Mouse (Mus musculus) thymus, postnatal 14 days (tissue): ENCODE data around the gene Lpar5.
A peak's percentile ranks its signal among the peaks of the same experiment; 100 is the strongest.

ENCODE experiments used
- DNase-seq: peaks from one replicate; pipeline ENCODE4 v3.0.0; 2021

The Lpar5 gene

DNA sequence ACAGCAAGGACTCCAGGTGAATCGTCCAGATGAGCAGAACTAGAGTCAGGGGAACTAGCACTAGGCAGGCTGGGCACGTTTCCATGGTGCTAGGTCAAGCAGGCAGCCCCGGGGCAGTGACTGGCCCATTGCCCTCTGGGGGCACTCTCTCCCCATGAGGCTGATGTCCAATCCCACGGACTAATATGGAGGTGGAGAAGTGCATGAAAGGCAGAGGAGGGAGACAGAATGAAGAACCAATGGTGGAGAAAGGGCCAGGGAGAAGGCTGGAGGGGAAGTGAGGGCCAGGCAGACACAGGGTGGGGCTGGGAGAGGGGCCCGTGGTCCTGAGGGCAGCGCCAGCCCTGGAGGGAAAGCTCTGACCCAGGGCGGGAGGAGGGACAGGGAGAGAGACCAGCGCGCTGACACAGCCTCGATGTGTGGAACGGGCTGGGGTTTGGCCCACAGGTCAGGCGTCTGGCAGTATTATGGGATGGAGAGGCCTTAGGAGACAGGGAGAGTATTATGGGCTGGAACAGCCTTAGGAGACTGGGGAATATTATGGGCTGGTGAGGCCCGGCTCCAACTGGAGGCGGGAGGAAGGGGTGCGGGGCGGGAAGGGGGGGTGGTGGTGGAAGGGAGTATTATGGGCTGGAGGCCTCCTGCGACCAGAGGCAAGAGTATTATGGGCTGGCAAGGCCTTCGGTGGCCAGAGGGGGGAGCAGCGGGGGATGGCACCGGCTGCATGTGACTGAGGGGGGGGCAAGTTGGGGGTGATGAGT is 21.0 kb downstream of the Lpar5 start:
- peak; percentile 65 for DNase-seq

DNA sequence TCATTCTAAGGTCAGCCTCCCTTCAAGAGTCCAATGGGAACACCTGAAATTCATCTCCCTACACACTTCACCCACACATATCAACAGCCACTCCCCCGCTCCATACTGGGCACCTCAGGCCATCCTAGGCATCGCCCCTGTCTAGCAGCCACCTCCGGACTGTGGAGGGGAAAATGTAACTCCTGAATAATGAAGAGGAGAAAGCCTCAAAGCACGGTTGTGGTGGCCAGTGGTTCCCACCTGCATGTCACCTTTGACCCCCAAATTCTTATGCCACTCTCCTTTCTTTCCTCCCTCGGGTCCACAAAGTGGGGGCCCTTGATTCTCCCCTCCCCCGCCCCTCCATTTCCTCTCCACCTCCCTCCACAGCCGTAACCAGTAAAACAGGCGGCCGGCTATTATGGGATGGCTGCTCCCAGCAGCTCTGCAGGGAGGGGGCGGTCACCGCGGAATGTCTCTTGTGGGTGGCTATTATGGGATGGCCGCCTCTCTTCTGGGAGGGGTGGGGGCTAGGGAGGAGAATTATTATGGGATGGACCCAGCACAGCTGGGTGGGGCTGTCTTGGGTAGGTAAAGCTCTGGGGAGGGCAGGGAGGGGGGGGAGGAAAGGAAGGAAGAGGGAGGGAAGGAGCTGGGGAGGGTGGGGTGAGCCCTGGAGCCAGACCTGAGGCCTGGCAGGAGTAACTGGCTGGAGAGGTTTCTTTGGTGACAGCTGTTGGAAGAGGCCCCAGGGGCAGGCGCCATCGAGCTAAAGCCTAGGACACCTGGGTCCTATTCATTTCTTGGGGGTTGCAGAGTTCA is 22.0 kb downstream of the Lpar5 start:
- peak; percentile 86 for DNase-seq

DNA sequence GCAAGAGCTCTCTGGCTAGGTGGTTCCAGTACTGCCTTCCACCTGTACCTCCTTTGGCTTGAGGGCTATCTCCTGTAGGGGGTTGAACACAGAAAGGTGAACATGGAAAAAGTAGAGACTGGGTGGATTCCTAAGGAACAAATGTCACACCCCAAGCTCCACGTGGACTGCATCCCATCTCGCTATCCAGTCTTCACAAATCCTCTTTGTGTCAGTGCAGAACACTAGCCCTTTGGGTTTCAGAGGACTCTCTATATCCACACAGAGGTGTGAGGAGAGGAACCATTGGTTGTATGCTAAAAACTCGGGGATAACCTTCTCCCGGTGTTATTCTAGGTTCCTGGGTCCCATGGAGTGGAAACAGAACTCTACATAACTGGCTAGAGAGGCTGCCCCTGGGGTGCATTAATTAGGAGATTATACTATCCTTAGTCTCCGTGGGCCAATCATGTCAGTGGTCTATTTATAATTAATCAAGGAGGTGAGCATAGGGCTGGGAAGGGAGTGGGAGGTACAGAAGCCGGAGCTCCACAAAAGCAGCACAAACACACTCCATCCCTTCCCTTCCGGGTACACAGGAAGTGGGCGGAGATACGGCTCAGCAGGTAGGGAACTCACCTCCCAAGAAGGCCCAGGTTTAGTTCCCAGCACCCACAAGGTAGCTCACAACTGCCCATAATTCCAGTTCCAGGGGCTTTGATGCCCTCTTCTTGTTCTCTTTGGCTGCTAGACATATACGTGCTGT is 22.8 kb downstream of the Lpar5 start:
- no peak for DNase-seq

DNA sequence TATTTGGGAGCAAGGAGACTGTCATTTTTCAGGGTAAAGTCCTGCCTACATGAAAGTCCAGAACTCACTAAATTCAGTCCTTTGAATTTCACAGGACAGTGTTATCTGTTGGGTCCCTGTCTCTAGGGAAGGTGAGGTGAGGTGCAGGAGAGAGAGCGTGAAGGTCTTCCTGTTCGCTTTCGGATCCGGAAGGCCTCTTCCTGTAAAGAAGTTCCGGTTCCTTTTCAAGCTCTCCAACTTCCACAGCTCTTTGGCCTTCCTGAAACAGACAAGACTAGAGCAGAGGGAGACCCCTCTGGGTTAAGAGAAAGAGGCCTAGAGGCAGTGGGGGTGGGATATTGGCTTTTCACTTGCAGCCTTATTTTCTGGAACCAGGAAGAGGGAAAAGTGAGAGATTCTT is 24.7 kb downstream of the Lpar5 start:
- peak; percentile 52 for DNase-seq

DNA sequence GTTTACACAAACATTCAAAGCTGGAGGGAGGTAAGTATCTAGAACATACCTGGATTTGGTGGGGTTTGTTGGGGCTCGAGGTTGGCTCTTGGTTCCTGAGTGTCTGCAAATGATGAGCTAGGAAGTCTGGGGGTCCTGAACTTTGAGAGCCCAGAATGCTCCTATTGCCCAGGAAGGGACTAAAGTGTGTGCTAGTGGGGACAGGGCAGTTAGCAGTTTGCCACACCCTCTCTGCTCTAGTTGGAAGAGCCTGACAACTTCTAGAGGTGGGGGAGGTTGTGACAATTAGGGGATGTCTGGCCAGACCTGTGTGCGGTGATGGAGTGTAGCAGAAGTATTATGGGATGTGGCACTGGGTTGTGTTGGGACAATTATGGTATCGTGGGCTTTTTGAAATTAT is 27.1 kb downstream of the Lpar5 start:
- DNase-seq = no peak

DNA sequence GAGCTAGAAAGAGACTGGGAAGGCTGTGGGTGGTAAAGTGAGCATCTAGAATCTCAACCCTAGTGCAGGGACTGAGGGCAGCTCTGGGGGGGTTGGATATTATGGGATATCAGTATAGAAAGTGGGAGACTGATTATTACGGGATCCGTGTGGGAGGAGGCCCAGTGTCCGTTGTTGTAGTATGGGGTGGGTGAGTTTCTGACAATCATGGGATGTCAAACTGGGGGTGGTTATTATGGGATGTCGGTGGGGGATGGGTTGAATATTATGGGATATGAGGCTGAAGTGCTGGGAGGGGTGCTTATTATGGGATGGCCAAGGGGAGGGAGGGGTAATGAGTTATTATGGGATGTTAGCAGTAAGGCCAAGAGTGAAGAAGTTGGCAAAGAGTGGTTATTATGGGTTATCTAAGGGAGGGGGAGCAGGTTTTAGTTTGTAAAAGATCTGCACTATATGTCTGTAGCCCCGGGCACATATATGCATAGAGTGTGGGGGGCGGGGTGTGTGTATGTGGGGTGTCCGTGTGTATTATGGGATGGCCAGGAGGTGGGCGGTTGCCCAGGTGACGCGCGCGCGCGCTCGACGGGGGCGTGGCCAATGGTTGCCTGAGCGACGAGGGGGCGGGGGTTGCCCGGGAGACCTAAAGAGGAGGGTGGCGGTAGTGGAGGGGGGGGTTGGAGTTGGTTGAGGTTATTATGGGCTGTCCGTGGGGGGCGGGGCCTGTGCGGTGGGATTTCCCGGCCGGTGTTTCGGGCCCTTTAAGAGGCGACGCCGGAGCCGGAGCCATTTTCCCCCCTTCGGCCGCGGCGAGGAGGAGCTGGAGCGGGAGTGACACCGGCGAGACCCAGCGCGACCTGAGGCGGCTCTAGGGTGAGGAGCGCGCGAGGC is 27.9 kb downstream of the Lpar5 start, which contains the start of gene Chd4:
Gene Chd4, plus strand, starts transcription at position 591 of the 888 bp plus-strand sequence.
- DNase-seq = peak; percentile 96

DNA sequence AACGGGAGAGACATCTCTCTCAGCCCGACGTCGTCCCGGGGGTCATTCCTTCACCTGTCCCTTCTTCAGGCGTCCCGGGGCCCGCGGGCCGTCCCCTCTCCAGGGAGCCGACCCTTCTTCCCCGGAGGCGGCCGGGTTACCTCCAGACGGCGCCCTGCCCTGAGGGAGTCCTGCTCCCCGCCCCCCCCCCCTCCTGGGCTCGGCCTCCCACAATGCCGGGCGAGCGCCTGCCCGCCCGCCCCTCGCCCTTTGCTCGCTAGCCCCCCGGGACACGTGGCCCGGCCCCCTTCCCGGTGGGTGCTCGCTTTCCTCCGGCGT is 28.5 kb downstream of the Lpar5 start:
- DNase-seq = no peak

DNA sequence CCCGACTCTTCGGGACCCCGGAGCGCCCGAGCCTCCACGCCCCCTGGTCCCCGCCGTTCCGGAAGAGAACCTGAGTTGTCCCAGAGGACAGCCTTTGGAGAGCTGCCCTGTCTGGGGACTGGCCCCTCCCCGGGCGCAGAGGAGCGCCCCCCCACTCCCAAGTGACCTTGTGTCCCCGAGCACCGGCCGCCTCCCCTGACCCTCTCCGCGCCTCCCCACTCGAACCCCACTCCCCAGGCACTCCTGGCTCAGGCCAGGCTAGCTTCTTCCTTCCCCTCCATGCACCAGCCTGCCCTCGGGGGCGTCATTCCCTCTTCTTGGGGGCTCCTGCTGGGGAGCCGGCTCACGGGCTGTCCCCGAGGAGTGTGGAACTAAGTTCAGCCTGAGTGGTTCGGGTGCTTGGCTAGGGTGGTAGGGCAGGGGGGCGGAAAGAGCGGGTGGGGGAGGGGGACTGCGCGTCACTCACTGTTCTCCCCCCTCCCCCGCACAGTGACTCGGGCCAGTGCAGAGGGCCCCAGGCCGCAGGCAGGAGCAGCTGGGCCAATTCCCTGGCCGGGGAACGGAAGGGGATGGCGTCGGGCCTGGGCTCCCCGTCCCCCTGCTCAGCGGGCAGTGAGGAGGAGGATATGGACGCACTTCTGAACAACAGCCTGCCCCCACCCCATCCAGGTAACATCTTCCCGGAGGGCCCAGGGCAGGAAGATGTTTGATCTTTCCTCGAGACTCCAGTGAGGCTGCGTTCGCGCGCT is 29.1 kb downstream of the Lpar5 start:
- peak; percentile 81 for DNase-seq

DNA sequence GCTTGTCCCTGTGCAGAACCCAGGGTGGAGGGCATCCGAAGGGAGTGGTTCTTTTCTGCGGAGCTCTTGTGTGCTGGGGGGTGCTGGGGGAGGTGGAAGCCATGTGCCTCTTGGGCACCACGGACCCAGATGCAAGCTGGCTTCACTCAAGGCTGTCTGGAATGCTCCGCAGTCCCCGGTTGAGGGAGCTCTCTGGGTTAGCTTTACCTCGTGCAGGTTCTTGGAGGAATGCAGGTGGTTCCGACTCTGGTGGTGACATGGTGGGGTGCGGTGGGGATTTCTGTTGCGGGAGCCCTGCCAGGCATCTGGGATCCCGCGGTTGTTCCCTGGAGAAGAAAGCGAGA is 29.6 kb downstream of the Lpar5 start:
- DNase-seq = no peak

DNA sequence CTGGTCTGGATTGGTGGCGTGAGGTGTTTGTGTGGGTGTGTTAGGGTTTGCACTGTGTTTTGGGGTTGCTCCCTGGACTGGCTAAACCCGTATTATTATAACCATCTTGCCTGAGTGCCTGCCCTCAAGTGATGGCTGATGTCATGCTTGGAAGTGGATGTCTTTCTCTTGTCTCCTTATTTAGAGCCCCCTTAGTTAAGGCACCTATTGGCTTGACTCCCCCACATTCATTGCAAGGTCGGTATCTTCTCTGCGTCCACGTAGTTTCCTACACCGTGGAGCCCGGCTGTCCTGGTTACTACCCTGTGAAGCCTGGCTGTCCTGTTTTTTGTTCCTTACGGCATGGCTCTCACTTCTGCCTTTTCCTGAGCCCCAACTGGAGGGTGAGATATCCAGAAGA is 30.2 kb downstream of the Lpar5 start:
- no peak for DNase-seq

DNA sequence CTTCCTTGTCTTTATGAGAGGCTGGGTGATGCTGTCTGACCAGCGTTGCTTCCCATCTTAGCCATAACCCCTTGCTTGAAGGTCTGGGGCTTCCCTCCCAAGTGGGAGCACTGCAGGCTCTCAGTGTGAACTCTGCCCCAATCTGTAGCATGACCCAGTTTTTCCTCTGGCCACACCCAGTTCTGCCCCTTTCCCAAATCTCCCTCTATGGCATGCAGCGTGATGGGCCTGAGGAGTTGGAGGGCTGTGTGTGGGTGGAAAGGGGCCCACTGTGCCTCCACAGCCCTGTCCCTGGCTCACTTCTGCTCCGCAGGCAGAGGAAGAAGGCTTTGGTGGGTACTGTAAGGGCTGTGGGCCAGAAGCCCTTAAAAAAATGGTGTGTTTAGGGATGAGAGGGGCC is 30.8 kb downstream of the Lpar5 start:
- peak; percentile 33 for DNase-seq

DNA sequence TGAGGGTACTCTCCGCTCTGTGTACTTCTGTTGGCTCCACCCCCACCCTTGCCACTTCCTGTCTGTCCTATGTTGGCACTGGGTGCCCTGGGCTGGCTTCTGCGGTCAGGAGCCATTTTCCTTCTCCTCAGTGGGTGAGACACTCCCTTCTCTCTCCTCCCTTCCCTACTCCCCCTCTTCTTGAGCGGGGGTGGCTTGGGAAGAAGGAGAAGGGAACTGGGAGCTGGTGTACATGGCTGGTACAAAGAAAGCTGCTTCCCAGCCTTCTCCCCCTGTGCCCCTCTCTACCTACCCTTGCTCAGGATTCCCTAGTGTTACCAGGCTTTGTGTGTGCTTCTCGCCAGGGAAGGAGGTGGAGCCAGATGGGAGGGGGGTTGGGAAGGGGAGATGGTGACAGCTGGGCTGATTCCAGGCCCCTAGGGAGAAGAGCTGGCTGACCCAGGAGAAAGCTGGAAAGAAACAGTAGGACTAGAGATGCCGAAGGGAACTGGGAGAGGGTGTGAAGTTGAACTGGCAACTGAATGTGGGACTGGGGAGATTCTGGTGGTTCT is 31.8 kb downstream of the Lpar5 start:
- DNase-seq = peak; percentile 86

DNA sequence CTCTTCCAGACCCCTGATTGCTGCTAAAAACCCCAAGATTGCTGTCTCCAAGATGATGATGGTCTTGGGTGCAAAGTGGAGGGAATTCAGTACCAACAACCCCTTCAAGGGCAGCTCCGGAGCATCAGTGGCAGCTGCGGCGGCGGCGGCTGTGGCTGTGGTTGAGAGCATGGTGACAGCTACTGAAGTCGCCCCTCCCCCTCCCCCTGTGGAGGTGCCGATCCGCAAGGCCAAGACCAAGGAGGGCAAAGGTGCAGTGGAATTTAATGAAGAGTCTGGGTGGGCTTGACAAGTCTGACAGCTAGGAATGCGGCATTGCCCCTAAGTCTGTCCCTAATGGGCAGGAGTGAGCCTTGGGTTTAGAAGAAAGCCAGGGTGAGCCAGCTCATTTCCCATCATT is 33.7 kb downstream of the Lpar5 start:
- no peak for DNase-seq

DNA sequence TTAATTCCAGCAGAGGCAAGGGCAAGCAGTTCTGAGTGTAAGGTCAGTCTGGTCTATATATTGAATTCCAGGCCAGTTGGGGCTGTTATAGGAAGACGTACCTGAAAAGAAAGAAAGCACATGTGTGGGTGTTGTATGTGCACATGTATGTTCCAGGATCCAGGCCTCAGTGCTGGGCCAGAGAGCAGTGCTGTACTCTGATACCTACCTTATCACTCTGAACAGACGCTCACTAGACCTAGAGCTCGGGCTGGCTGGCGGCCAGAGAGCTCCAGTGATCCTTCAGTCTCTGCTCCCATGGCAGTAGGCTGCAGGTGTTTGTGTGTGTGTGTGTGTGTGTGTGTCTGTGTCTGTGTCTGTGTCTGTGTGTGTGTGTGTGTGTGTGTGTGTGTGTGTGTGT is 36.5 kb downstream of the Lpar5 start:
- no peak for DNase-seq

DNA sequence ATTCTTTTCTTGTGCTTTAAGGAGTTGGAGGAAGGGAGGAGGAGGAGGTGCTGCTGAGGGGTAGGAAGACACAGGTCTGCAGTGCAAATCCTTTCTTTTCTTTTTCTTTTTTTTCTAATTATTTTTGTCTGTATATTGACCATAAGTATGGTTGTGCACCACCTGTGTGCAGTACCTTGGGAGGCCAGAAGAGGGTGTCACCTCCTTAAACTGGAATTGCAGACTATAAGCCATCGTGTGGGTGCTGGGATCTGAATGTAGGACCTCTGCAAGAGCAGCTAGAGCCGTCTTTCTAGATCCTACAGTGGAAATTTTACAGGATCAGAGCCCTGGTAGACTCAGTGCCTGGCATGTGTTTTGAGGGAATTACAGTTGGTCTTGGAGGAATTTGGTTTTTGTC is 40.0 kb downstream of the Lpar5 start:
- DNase-seq = no peak

DNA sequence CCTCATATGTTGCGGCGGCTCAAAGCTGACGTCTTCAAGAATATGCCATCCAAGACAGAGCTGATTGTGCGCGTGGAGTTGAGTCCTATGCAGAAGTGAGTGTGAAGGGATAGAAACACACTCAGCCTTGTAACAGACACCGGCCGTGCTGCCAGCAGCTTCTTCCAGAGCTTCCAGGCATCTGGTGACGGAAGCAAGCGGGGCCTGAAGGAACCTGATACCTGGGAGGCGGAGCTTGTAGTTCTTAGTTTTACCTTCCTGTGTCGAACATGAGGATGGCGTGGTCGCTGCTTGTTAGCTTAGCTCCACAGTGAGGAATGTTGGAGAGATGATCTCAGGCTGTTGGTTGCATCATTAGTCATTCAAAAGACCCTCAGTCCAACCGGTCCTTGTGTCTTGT is 41.7 kb downstream of the Lpar5 start:
- DNase-seq = no peak

DNA sequence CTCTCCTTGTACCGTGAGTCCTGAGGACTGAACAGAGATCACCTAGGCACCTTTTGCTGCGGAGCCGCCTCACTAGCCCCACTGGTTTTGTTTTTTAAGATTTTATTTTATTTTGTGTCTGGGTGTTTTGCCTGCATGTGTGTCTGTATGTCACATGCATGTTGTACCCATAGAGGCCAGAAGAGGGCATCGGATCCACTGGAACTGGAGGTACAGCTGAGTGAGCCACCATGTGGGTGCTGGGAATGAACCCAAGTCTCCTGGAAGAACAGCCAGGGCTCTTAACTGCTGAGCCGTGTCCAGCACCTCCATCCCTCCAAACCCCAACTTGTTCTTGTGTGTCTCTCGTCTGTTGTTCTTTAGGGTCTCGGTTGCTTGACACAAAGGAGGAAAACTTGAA is 43.2 kb downstream of the Lpar5 start:
- DNase-seq = peak; percentile 65

DNA sequence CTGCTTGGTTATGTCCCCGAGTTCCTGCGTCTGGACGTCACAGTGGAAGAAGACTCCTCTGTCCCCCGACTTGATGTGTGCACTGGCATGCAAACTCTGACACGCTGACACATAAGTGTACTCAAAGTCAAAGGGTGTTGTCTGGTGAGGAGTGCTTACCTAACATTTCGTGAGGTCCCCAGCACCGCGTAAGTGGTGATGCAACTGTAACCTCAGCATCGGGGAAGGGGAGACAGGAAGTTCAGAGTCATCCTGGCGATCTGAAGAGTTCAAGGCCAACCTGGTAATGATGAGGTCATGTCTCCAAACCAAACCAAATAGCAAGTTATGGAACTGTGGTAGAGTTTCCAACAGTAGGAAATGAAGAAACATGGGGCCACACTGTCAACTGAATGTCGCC is 44.8 kb downstream of the Lpar5 start:
- DNase-seq = no peak

DNA sequence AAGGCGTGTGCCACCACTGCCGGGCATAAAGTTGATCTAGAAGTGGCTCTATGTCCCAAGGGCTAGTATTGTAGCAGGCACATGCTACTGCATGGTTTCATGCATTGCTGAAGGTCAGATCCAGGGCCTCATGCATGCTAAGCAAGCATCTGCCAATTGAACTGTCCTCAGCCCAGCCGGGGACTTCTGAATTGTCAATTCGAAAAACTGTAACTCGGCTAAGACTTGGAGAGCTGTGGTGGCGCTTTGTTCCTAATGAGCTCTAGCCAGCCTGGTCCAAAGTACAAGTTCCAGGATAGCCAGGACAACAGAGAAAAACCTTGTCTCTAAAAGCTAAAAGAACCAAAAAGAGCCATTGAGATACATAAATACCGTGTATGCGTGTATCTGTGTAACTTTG is 51.7 kb downstream of the Lpar5 start:
- no peak for DNase-seq

DNA sequence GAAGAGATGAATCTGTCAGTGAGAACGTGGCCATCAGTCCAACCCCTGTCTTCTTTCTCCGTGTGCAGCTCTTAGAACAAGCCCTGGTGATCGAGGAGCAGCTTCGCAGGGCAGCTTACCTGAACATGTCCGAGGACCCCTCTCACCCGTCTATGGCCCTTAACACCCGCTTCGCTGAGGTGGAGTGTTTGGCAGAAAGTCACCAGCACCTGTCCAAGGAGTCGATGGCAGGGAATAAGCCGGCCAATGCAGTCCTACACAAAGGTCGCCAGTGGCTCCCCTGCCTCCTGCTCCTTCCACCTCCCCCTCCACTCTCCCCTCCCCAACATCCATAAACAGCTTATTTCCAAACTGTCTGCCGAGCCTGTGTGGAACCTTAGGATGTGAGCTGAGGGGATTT is 61.0 kb downstream of the Lpar5 start:
- no peak for DNase-seq

DNA sequence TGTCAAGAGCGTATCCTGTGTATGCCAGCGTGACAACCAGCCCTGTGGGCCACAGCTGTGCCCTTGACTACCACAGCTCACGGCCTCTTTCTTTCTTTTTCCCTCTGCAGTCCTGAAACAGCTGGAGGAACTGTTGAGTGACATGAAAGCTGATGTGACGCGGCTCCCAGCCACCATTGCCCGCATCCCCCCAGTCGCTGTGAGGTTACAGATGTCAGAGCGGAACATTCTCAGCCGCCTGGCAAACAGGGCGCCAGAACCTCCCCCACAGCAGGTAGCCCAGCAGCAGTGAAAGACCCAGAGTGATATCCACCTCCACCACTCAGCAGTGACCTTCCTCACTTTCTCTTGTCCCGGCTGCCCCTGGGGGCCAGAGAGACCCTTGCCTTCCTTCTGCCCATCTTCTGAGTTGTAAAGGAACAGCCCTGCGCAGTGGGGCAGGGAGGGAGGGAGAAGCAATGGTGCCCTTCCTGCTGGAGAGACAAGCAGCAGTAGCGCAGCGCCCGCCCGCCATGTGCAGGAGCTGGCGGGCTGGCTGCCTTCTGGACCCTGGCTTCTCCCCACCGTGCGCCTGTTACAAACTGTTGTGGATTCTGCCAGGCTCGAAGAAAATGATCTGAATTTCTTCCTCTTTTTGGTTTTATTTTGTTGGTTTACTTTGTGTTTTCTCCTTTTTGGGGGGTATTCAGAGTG is 62.1 kb downstream of the Lpar5 start:
- peak; percentile 48 for DNase-seq
